40 mouse cellular contexts compared by ENCODE assay signal in genomic region chr8:43329913-43330705, GRCm38 (mm10). TPM values are rescaled to one million over a fixed set of nuclear protein-coding genes. Genes with fewer than 3 reads are reported as not detected.
"Had no signal": no experiment of that assay in that cellular context is flagged by ENCODE, and none has a peak within 500 bp of the region (broad histone marks: within the 10 kb centered on the region; RNA-seq: fewer than 3 reads in every experiment).

No protein-coding gene starts in this region.

- H3K9me3 ChIP-seq: heart, embryonic 10.5 days; heart, embryonic 12.5 days; hindbrain, embryonic 15.5 days; limb, embryonic 10.5 days; limb, embryonic 12.5 days; liver, embryonic 13.5 days; liver, embryonic 15.5 days had no signal

- DNase-seq: gastrocnemius, adult 2 months; gastrocnemius, postnatal 10 days; gastrocnemius, postnatal 25 days; heart, postnatal 10 days; kidney, adult 11 months; kidney, adult 2 months; kidney, adult 9 months; kidney, postnatal 14 days; kidney, postnatal 36 days; layer of hippocampus, adult 9-11 months; layer of hippocampus, postnatal 36 days; liver; liver, embryonic 13.5 days had no signal

- H3K27ac ChIP-seq: gastrocnemius, adult 2 months; heart, embryonic 10.5 days; hindbrain, embryonic 13.5 days; hindbrain, embryonic 15.5 days; hindbrain, postnatal 0 days; kidney, embryonic 15.5 days; kidney, postnatal 0 days; left cerebral cortex, adult 2 months; limb, embryonic 10.5 days; limb, embryonic 12.5 days; liver, embryonic 13.5 days; liver, embryonic 15.5 days had no signal

- H3K4me3 ChIP-seq: gastrocnemius, adult 2 months; heart, embryonic 10.5 days; heart, embryonic 12.5 days; hindbrain, embryonic 13.5 days; hindbrain, embryonic 15.5 days; kidney, embryonic 15.5 days; left cerebral cortex, adult 2 months; limb, embryonic 10.5 days; limb, embryonic 12.5 days; liver, embryonic 13.5 days; liver, embryonic 15.5 days had no signal

- H3K4me1 ChIP-seq: heart, embryonic 10.5 days; heart, embryonic 12.5 days; hindbrain, embryonic 13.5 days; hindbrain, embryonic 15.5 days; kidney, embryonic 15.5 days; limb, embryonic 10.5 days; limb, embryonic 12.5 days; liver, embryonic 13.5 days; liver, embryonic 15.5 days had no signal

- H3K36me3 ChIP-seq: heart, embryonic 10.5 days; heart, embryonic 12.5 days; hindbrain, embryonic 13.5 days; hindbrain, embryonic 15.5 days; kidney, embryonic 15.5 days; limb, embryonic 10.5 days; limb, embryonic 12.5 days; liver, embryonic 13.5 days; liver, embryonic 15.5 days had no signal

- H3K9ac ChIP-seq: heart, embryonic 12.5 days; hindbrain, embryonic 13.5 days; hindbrain, embryonic 15.5 days; kidney, embryonic 15.5 days; limb, embryonic 12.5 days; liver, embryonic 13.5 days; liver, embryonic 15.5 days had no signal

- H3K27me3 ChIP-seq: heart, embryonic 12.5 days; hindbrain, embryonic 13.5 days; hindbrain, embryonic 15.5 days; kidney, embryonic 15.5 days; limb, embryonic 12.5 days; liver, embryonic 13.5 days; liver, embryonic 15.5 days had no signal

RNA-seq across cellular contexts. Expression of gene Zfp42, which starts 23.3 kb away (rescaled TPM):
- total RNA-seq: gastrocnemius, adult 2 months; gastrocnemius, postnatal 10 days; gastrocnemius, postnatal 25 days; gastrocnemius, postnatal 4 days; granulocyte monocyte progenitor cell, adult 5-6 weeks; heart, adult 8-10 months; heart, postnatal 10 days; heart, postnatal 25 days; hematopoietic stem cell, adult 5-6 weeks; hindbrain, postnatal 0 days; layer of hippocampus, adult 18-20 months; layer of hippocampus, adult 8-10 months; layer of hippocampus, postnatal 14 days; layer of hippocampus, postnatal 36 days; left cerebral cortex, adult 2 months; left cerebral cortex, postnatal 14 days; left cerebral cortex, postnatal 36 days had no signal
- polyA plus RNA-seq: heart, embryonic 10.5 days; heart, embryonic 12.5 days; heart, embryonic 14.5 days; heart, embryonic 16.5 days; hindbrain, embryonic 11.5 days; hindbrain, embryonic 13.5 days; hindbrain, embryonic 15.5 days; hindbrain, postnatal 0 days; intestine, embryonic 16.5 days; kidney, adult 2 months; kidney, embryonic 15.5 days; kidney, postnatal 0 days; large intestine, adult 2 months; liver, embryonic 11.5 days; liver, embryonic 13.5 days; liver, embryonic 15.5 days had no signal
